26 mouse cellular contexts compared by ENCODE assay signal in genomic region chr9:95373741-95374140, GRCm38 (mm10).
"Had no signal": no experiment of that assay in that cellular context is flagged by ENCODE, and none has a peak within 500 bp of the region (broad histone marks: within the 10 kb centered on the region; RNA-seq: fewer than 3 reads in every experiment).

No protein-coding gene starts in this region.

- DNase-seq: gastrocnemius, postnatal 14 days; gastrocnemius, postnatal 36 days; heart, adult 18-20 months; heart, postnatal 14 days; heart, postnatal 36 days; kidney, adult 11 months; kidney, adult 2 months; kidney, adult 9 months; kidney, postnatal 14 days; kidney, postnatal 36 days; layer of hippocampus, adult 9-11 months; layer of hippocampus, postnatal 36 days; left cerebral cortex, postnatal 4 days had no signal

- H3K9ac ChIP-seq: heart, embryonic 13.5 days; heart, embryonic 15.5 days; hindbrain, embryonic 13.5 days; hindbrain, embryonic 15.5 days; kidney, embryonic 15.5 days; limb, embryonic 13.5 days; limb, embryonic 15.5 days; liver, embryonic 12.5 days; liver, embryonic 14.5 days had no signal

- ATAC-seq: hindbrain, postnatal 0 days; intestine, embryonic 16.5 days; liver, embryonic 12.5 days had no signal

- H3K27ac ChIP-seq: heart, embryonic 13.5 days; heart, embryonic 15.5 days; hindbrain, embryonic 13.5 days; hindbrain, embryonic 15.5 days; hindbrain, postnatal 0 days; kidney, embryonic 15.5 days; kidney, postnatal 0 days; limb, embryonic 13.5 days; limb, embryonic 15.5 days; liver, embryonic 12.5 days; liver, embryonic 14.5 days had no signal

- H3K4me3 ChIP-seq: heart, embryonic 13.5 days; heart, embryonic 15.5 days; hindbrain, embryonic 13.5 days; hindbrain, embryonic 15.5 days; kidney, embryonic 15.5 days; limb, embryonic 13.5 days; limb, embryonic 15.5 days; liver, embryonic 12.5 days had no signal

- H3K36me3 ChIP-seq: heart, embryonic 13.5 days; heart, embryonic 15.5 days; hindbrain, embryonic 13.5 days; hindbrain, embryonic 15.5 days; kidney, embryonic 15.5 days; limb, embryonic 13.5 days; limb, embryonic 15.5 days; liver, embryonic 12.5 days had no signal

- H3K9me3 ChIP-seq: heart, embryonic 15.5 days; limb, embryonic 13.5 days; limb, embryonic 15.5 days; liver, embryonic 12.5 days had no signal

- H3K4me1 ChIP-seq: heart, embryonic 13.5 days; heart, embryonic 15.5 days; hindbrain, embryonic 13.5 days; hindbrain, embryonic 15.5 days; kidney, embryonic 15.5 days; limb, embryonic 13.5 days; limb, embryonic 15.5 days; liver, embryonic 12.5 days had no signal

- H3K27me3 ChIP-seq: heart, embryonic 13.5 days; heart, embryonic 15.5 days; hindbrain, embryonic 13.5 days; hindbrain, embryonic 15.5 days; kidney, embryonic 15.5 days; limb, embryonic 13.5 days; limb, embryonic 15.5 days; liver, embryonic 12.5 days had no signal

- H3K4me2 ChIP-seq: heart, embryonic 11.5 days; heart, embryonic 13.5 days; heart, embryonic 15.5 days; hindbrain, embryonic 13.5 days; hindbrain, embryonic 15.5 days; kidney, embryonic 15.5 days; limb, embryonic 13.5 days; limb, embryonic 15.5 days; liver, embryonic 12.5 days had no signal
